Mouse (Mus musculus) megakaryocyte, adult 5-6 weeks (primary cell): ENCODE measurements around the gene Slc16a14. TPM values are rescaled to one million over a fixed set of nuclear protein-coding genes. Genes with fewer than 3 reads are reported as not detected.

Source experiments
- ATAC-seq: 2 replicates; pipeline ENCODE4 v1.8.0; 2016; ENCODE audit warnings: mild to moderate bottlenecking, inconsistent platforms; ENCODE audit not compliant: poor library complexity, severe bottlenecking
- total RNA-seq, 2 experiments: library from RNA; stranded (forward) in 1 of 2; stranded (reverse) in 1 of 2; fragments of 153-499, 151-499 nt in 1 of 2; fragments of 221-1000, 200-1000 nt in 1 of 2; gene quantifications; 2 replicates each; pipeline versions ENCODE4 v1.2.3 to v1.2.4; 2015 to 2017

Slc16a14 gene
- total RNA-seq, 2 experiments from 2014 or later: 0.18 to 1.1 TPM

GRCm38 (mm10) chr1:84912571-84912970 is 22.4 kb downstream of the Slc16a14 start:
- no peak for ATAC-seq

- peak; percentile 43 for ATAC-seq
Measured at GRCm38 (mm10) chr1:84910177-84910804, 24.6 kb downstream of the Slc16a14 start.

DNA sequence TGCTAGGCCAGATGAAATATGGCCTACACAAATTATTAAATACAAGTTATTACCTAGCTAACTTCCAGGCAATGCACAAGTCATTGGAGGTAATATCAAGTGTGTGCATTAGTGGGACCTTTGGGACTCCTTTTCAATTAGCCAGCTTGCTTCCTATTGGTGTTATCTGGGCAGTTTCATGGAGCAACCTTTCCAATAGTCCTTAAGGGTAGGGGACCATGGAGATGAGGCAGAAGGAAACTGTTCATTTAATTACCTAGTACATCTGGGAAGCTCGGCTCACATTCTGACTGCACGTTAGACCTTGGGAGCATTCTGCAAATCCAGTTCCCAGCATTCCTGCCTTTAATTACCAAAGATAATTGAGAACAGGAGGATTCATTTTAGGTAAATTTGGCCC is 30.5 kb downstream of the Slc16a14 start:
- no peak for ATAC-seq

- no peak for ATAC-seq
Measured at GRCm38 (mm10) chr1:84899156-84899555, 35.8 kb downstream of the Slc16a14 start.

DNA sequence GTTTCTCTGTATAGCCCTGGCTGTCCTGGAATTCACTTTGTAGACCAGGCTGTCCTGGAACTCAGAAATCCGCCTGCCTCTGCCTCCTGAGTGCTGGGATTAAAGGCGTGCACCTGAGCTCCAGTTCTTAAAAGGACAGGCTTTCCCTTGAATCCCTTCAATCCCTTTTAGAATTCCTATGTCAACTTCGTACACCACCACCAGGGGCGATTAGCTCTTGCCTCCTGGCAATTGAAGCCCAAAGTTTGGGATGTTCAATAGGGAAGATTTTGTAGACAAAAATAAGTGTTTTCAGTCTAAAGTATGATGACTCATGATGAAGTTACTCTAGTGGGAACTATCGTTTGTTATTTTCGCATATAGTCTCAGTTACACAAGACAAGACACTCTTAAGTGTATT is 37.6 kb downstream of the Slc16a14 start:
- no peak for ATAC-seq

- no peak for ATAC-seq
Measured at GRCm38 (mm10) chr1:84891746-84892145, 43.2 kb downstream of the Slc16a14 start.

DNA sequence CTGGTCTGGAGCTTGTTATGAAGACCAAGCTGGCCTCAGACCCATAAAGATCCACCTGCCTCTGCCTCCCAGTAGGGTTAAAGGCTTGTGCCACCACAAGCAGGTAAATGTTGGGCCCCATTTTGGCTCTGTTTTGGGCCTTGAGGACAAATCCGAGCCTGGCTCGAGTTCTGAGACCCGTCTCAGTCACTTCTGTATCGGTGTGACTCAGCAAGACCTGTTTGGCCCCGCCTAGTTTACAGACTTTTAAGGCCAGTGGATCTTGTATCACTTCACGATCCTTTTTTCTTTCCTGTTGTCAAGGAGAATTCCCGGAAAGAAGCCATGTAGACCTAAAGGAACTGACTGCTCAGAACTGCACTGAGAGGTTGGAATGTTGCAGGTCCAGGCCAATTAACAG is 44.4 kb downstream of the Slc16a14 start:
- ATAC-seq: no peak

DNA sequence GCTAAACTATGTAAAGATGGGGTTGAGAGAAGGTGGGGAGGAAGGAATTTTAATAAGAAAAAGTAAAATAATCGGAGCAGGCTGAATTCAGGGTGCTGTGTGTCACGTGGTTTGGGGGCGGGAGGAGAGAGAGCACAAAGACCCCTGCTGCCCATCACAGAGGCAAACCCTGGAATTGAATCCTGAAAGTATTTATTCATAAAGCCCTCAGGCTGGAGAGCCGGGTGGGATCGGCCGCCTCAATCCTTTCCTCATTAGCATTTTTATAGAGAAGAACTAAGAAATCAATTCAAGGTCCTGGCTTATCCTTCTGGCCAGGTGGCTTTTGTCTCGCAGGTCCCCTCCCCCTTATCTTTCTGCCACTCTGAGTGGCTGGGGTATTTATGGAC is 44.9 kb downstream of the Slc16a14 start:
- ATAC-seq: no peak

DNA sequence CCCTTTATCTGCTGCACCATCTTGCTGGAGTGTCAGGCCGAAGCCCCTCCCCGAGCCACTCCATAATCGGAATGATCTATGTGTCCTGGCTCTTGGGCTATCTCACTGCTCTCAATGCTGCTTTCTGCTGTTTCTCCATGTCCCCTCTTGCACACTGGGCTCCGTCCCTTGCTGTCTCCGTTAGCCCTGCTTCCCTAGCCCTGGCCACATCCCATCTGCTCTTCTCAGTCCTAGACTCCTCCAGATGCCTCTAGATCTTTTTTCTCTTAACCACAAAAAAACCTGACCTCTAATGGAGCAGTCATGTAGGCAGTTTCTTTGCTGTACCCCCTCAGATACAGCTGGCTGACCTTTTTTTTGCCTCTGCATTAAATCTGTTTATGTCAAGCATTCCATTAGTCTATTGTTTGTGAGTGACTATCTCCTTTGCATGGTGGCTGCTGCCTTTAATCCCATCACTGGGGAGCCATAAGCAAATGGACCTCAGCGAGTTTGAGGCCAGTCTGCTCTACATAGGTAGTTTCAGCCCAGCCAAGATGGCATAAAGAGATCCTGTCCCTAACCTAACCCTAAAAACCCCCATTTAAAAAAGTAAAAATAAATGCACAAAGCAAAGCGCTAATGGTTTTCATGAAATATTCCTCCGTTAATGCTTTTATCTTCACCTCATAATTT is 45.5 kb downstream of the Slc16a14 start:
- ATAC-seq: no peak

GRCm38 (mm10) chr1:84885921-84886320 is 49.0 kb downstream of the Slc16a14 start:
- ATAC-seq: peak; percentile 54

- ATAC-seq: no peak
Measured at GRCm38 (mm10) chr1:84885174-84885573, 49.8 kb downstream of the Slc16a14 start.

- ATAC-seq: no peak
Measured at GRCm38 (mm10) chr1:84883889-84884288, 51.0 kb downstream of the Slc16a14 start.

DNA sequence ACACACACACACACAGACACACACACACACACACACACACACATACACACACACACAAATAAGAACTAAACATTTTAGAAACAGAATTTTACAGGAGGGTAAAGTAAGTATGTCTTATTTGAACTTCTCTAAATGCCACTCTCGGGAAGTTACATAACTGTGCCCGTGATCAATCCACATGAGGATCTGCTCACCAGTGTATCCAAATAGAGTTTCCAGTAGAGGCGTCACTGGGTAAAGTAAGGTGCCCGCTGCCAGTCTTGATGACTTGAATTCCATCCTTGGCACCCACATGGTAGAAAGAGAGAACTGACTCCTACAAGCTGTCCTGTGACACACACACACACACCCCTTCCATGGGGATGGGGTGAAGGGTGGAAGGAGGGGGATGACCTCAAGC is 52.0 kb downstream of the Slc16a14 start:
- ATAC-seq: no peak

- no peak for ATAC-seq
Measured at GRCm38 (mm10) chr1:84882066-84882532, 52.8 kb downstream of the Slc16a14 start.

DNA sequence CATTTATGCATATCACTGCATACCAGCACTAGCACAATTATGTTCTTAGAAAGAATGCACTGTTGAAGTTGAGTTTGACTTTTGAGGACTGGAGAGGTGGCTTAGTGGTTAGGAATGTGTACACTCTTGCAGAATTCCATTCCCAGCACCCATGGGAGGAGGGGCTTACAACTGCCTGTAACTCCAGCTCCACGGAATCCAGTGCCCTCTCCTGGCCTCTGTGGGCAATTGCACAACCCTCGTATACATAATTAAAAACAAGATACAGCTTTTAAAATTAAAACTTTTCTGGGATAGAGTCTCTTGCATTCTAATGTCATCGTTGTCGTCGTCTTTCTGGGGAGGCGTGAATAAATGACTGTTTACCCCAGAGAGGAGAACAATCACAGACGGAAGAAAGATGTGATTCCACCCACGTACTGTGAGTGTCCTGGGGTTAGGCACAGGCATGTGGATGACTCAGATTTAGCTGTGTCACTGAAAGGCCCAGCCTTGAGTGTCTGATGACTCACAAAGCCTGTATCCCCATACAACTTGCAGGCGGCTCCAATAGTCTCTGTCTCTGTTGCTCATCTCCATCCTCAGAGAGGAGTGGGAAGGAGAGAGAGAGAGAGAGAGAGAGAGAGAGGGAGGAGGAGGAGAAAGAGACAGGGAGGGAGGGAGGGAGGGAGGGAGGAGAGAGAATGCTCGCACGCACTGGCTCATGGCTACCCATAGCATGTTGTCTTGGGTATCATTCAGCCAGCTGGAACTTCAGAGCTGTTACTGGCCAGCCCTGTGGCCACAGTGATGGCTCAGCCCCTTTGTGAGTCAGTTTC is 53.5 kb downstream of the Slc16a14 start:
- ATAC-seq: no peak

GRCm38 (mm10) chr1:84879571-84880120 is 55.3 kb downstream of the Slc16a14 start:
- ATAC-seq: no peak

DNA sequence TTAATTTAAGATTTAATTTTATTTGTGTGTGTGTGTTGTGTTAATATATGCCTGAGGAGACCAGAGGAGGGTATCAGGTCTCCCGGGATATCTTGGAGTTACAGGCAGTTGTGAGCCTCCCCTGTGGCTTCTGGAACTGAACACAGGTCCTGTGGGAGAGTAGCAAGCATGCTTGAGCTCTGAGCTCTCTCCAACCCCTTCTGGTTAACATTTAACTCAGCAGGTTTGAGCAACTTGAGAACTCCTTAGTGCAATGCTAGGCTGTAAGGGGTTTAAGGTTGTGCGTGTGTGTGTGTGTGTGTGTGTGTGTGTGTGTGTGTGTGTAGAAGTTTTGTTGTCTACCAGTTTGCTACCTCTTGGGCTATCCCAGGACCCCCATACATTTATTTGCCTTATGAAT is 57.3 kb downstream of the Slc16a14 start:
- no peak for ATAC-seq

DNA sequence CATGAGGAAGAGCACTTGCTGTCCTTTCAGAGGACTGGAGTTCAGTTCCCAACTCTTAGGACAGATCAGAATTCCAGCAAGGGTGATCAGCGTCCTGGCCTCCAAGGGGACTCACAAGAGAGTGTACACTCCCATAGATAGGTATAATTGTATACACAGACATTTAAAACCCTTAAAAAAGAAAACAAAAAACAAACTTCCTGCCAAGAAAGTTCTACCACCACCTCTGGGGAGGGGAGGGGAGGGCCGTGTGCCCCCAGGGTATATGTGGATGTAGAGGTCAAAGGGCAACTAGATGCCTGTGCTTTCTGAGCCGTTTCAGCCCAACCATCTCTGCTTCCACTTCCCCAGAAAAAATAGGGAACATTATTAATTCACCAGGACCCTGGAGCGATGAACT is 62.0 kb downstream of the Slc16a14 start:
- no peak for ATAC-seq

DNA sequence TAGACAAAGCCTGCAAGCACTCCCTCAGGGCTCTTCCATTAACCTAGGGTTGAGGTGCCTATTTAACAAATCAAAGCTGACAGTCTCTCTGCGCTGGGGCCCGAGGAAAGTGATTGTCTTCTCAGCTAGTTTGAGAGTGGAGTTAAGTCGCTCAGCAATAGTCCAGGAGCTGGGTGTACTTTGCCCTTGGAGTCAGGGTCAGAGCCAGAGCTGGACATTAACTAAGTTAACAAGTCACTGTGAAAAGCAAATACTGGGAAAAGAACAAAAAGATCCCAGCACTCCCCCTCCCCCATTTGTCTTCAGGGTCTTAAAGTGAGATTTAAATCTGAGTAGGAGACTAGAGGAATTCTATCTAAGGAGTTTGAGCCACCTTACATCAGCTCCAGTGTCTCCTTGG is 62.8 kb downstream of the Slc16a14 start:
- no peak for ATAC-seq

- no peak for ATAC-seq
Measured at GRCm38 (mm10) chr1:84871131-84871530, 63.8 kb downstream of the Slc16a14 start.

GRCm38 (mm10) chr1:84869498-84869897 is 65.4 kb downstream of the Slc16a14 start:
- ATAC-seq: no peak
